Mouse (Mus musculus) bone marrow macrophage, adult 2 months (primary cell): ENCODE data around the gene Trmt11.

ENCODE experiments used
- CTCF ChIP-seq: IDR thresholded peaks from 2 replicates; pipeline ENCODE4 v1.5.1; 2012; ENCODE audit warnings: low read depth, mild to moderate bottlenecking, low read length, moderate library complexity
- POLR2A ChIP-seq: IDR thresholded peaks from 2 replicates; pipeline ENCODE4 v1.6.1; 2012; ENCODE audit warnings: mild to moderate bottlenecking, low read depth, low read length, borderline replicate concordance

DNA sequence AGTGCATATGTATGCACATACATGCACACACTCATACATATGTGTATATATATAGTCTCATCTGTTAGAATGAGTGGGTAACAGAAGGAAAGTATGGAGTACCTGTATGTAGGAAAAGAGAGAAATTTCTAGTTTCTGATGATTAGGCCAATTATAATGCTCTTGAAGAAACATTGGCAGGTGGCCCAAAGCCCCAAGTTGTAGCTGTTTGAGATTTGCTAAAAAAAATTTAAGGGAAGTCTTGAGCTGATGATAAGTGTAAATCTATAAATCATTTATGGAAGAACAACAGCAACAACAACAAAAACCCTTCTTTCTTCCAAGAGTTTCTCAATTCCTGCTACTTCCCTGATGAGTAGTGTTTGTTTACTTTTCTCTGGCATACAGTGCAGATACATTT is 29.4 kb upstream of the Trmt11 start:
- no peak for TF ChIP-seq CTCF
- TF ChIP-seq POLR2A, result no peak
